Mouse (Mus musculus): ENCODE results near the gene Dnm1. TPM values are rescaled to one million over a fixed set of nuclear protein-coding genes. Genes with fewer than 3 reads are reported as not detected.
A peak's percentile ranks its signal among the peaks of the same experiment; 100 is the strongest.

Gene Dnm1
- polyA plus RNA-seq, 1 experiment from 2014 or later = 19.4 TPM

- 67% methylated on average over 14 of the region's 14 CpGs for WGBS
- Histone ChIP-seq H3K36me3 (replicated peaks) (no peaks in the 10 kb centered on the region), H3K27me3 (0 out of 2 replicates have a peak, but pooled peaks cover 2% of the 10 kb centered on the region), H3K27ac (no peak overlapping the region), H3K4me1 (peaks cover 8% of the 10 kb centered on the region), H3K9me3 (no peaks in the 10 kb centered on the region), H3K4me2 (no peak overlapping the region), H3K9ac (no peak overlapping the region), H3K4me3 (replicated peaks) (no peak overlapping the region)
- no peak for ATAC-seq (ENCODE audit: low FRiP score)
Observed at GRCm38 (mm10) chr2:32344598-32345321, 8.4 kb downstream of the Dnm1 start.

GRCm38 (mm10) chr2:32344056-32344455, 9.1 kb downstream of the Dnm1 start:
- no peaks in the 10 kb centered on the region for H3K36me3 ChIP-seq (replicated peaks)
- peaks cover 8% of the 10 kb centered on the region for H3K4me1 ChIP-seq
- H3K27ac ChIP-seq = peak overlapping the region; percentile 20; the same call in 1 of the 2 replicates
- no peaks in the 10 kb centered on the region for H3K27me3 ChIP-seq
- H3K4me2 ChIP-seq = no peak overlapping the region
- no peaks in the 10 kb centered on the region for H3K9me3 ChIP-seq
- H3K9ac ChIP-seq = no peak overlapping the region
- no peak overlapping the region for H3K4me3 ChIP-seq (replicated peaks)
- ATAC-seq (ENCODE audit: low FRiP score) = no peak
- 76% methylated on average over 10 of the region's 10 CpGs for WGBS

DNA sequence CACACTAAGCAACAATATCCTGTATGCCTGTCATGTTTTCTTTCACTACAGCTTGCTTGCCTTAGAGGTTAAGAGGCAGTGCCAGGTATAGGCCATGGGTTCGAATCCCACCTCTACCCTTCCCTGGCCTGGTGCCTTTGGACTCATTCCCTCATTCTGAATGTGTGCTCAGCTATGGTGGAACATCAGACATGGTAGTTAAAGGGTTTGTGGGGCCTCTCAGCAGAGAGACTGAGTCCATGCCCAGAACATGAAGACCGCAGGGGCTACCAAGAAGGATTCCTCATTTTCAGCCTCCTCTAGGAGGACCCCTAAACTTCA, 9.8 kb downstream of the Dnm1 start:
- no peaks in the 10 kb centered on the region for H3K27me3 ChIP-seq
- H3K4me1 ChIP-seq = peaks cover 8% of the 10 kb centered on the region
- peak overlapping the region; percentile 20; the same call in 1 of the 2 replicates for H3K27ac ChIP-seq
- WGBS = 90% methylated on average over 2 of the region's 2 CpGs
- H3K4me3 ChIP-seq (replicated peaks) = no peak overlapping the region
- ATAC-seq (ENCODE audit: low FRiP score) = no peak
- H3K9ac ChIP-seq = no peak overlapping the region
- no peaks in the 10 kb centered on the region for H3K36me3 ChIP-seq (replicated peaks)
- H3K9me3 ChIP-seq = no peaks in the 10 kb centered on the region
- no peak overlapping the region for H3K4me2 ChIP-seq

DNA sequence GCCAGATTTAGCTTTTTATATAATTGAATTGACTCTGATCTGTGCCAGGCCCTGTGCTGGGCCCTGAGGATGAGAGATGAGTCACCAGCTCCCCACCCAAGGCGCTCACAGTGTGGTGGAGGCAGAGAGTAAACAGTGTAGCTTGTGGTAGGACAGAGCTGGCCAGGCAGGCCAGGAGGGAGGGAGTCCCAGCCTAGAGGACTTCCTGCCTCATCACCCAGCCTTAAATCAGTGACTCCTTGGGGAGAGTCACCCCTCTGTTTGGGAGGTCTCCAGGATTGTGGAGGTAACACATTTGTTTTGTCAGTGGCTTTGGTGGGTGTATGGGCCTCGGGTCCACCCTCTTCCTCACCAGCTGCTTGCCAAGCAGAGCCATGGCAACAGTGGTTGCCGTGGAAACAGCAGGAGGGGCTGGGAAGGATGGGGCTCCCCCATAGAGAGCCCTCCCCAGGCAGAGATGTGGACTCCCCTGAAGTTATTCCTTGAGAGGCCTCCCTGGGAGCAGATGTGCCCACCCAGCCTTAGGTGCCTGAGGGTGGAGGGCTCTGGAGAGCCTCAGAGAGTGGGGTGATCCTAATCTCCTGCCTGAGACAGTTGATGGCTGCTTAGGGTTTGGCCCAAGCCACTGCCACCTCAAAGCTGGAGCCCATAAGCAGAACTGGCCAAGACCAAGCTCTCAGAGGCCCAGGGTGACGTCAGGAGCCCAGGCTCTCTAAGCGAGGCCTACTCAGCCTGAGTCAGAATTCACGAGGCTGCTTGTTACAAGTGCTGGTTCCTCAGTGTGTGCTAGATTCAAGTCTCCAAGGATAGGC, 10.4 kb downstream of the Dnm1 start:
- peak overlapping the region; percentile 50 for H3K27ac ChIP-seq
- H3K4me2 ChIP-seq = no peak overlapping the region
- WGBS = 78% methylated on average over 6 of the region's 6 CpGs
- H3K9me3 ChIP-seq = no peaks in the 10 kb centered on the region
- H3K27me3 ChIP-seq = no peaks in the 10 kb centered on the region
- H3K9ac ChIP-seq = no peak overlapping the region
- H3K36me3 ChIP-seq (replicated peaks) = no peaks in the 10 kb centered on the region
- no peak for ATAC-seq (ENCODE audit: low FRiP score)
- peaks cover 8% of the 10 kb centered on the region for H3K4me1 ChIP-seq
- H3K4me3 ChIP-seq (replicated peaks) = no peak overlapping the region

DNA sequence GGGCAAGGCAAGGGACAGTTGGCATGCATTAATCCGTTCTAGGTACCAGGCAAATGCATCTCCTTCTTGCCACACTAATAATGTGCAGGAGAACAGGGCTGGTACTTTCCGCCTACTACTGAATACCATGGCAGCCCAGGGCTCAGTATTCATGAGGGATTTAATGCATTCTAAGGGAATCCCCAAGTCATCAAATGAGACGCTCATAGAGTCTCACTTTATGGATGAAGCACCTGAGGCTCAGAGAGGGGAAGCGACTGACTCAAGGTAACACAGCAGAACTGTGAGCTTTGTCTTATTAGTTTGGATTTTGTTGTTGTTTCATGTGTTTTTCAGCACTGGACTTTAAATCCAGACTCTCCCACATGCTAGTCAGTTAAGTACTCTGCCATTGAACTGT, 11.1 kb downstream of the Dnm1 start:
- no peak overlapping the region for H3K27ac ChIP-seq
- WGBS = 88% methylated on average over 4 of the region's 4 CpGs

DNA sequence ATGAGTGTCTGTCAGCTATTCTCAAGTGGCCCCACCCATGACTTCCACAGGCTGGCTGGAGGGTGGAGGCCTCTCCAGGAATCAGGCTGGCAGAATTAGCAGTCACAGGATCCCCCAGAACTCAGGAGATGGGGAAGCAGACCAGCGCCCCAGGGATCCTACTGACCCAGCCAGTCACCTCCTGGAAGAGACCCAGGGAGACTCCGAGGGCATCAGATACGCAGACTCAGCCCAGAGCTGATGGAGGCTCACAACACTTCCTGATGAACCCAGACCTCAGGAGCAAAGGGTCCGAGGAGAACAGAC, 11.6 kb downstream of the Dnm1 start:
- Histone ChIP-seq H3K27me3 (no peaks in the 10 kb centered on the region; the same call in 1 of the 2 replicates), H3K9me3 (no peaks in the 10 kb centered on the region), H3K27ac (no peak overlapping the region), H3K4me1 (peaks cover 8% of the 10 kb centered on the region), H3K36me3 (replicated peaks) (no peaks in the 10 kb centered on the region), H3K4me3 (replicated peaks) (no peak overlapping the region), H3K9ac (no peak overlapping the region), H3K4me2 (no peak overlapping the region)
- ATAC-seq (ENCODE audit: low FRiP score) = no peak
- 82% methylated on average over 4 of the region's 4 CpGs for WGBS

More for the DNA sequence above, 11.1 kb downstream of the Dnm1 start:
- Histone ChIP-seq H3K4me2 (no peak overlapping the region), H3K27me3 (no peaks in the 10 kb centered on the region), H3K36me3 (replicated peaks) (no peaks in the 10 kb centered on the region), H3K9me3 (no peaks in the 10 kb centered on the region), H3K4me3 (replicated peaks) (no peak overlapping the region), H3K4me1 (peaks cover 8% of the 10 kb centered on the region), H3K9ac (no peak overlapping the region)
- no peak for ATAC-seq (ENCODE audit: low FRiP score)

- 87% methylated on average over 13 of the region's 13 CpGs for WGBS
- no peaks in the 10 kb centered on the region for H3K9me3 ChIP-seq
- no peak overlapping the region for H3K9ac ChIP-seq
- no peak overlapping the region for H3K27ac ChIP-seq
- H3K4me3 ChIP-seq (replicated peaks) = no peak overlapping the region
- peaks cover 8% of the 10 kb centered on the region for H3K4me1 ChIP-seq
- no peak for ATAC-seq (ENCODE audit: low FRiP score)
- H3K4me2 ChIP-seq = no peak overlapping the region
- peaks cover 5% of the 10 kb centered on the region; the same call in 1 of the 2 replicates for H3K36me3 ChIP-seq (replicated peaks)
- H3K27me3 ChIP-seq = no peaks in the 10 kb centered on the region; the same call in 1 of the 2 replicates
Observed at GRCm38 (mm10) chr2:32340836-32341633, 12.1 kb downstream of the Dnm1 start.

DNA sequence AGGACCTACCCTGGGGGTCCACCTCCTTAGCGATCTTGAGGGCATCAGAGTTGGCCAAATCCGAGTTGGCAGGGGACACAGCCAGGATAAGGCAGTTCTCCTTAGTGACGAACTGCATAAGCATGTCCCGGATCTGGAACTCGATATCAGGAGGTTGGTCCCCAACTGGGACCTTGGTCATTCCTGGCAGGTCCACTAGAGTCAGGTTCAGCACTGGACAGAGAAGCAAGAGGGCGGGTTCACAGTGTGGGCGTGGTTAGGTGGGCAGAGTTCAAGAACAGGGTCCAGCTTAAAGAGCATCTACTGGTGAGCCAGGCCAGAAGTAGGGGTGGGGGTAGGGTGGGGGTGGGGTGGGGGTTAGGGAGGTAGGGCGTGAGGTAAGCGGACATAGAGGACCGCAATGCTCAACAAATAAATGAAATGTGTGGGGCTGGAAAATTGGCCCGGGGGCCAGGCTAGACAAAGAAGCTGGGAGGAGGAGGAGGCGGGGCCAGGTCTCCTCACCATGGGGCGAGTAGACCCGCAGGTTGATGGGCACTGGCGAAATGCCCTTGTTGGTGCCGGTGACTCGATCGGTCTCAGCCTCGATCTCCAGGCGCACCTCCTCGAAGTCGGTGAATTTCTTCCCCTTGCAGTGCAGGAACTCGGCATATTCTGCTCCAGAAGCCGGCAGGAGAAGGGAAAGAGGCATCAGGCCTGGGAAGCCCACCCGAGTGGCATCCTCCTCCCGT, 13.1 kb downstream of the Dnm1 start:
- no peaks in the 10 kb centered on the region; the same call in 1 of the 2 replicates for H3K27me3 ChIP-seq
- WGBS = 40% methylated on average over 26 of the region's 26 CpGs
- H3K9me3 ChIP-seq = no peaks in the 10 kb centered on the region
- no peak overlapping the region for H3K9ac ChIP-seq
- H3K27ac ChIP-seq = no peak overlapping the region
- peaks cover 9% of the 10 kb centered on the region; the same call in 1 of the 2 replicates for H3K36me3 ChIP-seq (replicated peaks)
- no peak overlapping the region for H3K4me3 ChIP-seq (replicated peaks)
- no peak for ATAC-seq (ENCODE audit: low FRiP score)
- peaks cover 8% of the 10 kb centered on the region for H3K4me1 ChIP-seq
- no peak overlapping the region for H3K4me2 ChIP-seq

- Histone ChIP-seq H3K4me1 (no peaks in the 10 kb centered on the region; the same call in 1 of the 2 replicates), H3K9ac (no peak overlapping the region), H3K27ac (no peak overlapping the region), H3K36me3 (replicated peaks) (peaks cover 9% of the 10 kb centered on the region; the same call in 1 of the 2 replicates), H3K9me3 (no peaks in the 10 kb centered on the region), H3K4me3 (replicated peaks) (no peak overlapping the region), H3K4me2 (no peak overlapping the region), H3K27me3 (no peaks in the 10 kb centered on the region; the same call in 1 of the 2 replicates)
- 53% methylated on average over 15 of the region's 15 CpGs for WGBS
- no peak for ATAC-seq (ENCODE audit: low FRiP score)
Observed at GRCm38 (mm10) chr2:32335888-32336287, 17.2 kb downstream of the Dnm1 start.

DNA sequence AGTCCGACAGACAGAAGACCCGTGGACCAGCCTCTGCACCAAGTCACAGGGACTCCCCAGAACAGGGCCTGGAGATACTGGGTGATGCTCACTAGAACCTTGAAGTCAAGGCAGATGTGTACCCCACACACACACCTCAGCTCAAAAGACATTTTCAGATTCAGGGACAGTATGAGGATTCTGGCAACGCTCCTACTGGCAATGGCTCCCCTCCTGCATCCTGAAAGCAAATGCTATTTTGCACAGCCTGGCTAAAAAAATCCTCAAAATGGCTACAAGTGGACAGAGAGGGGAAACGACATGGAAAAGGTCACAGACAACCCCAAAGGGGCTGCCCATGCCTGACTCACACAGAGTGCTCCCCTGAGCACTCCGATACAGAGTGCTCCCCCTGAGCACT, 21.0 kb downstream of the Dnm1 start:
- WGBS = 90% methylated on average over 5 of the region's 5 CpGs
- Histone ChIP-seq H3K4me2 (no peak overlapping the region), H3K27me3 (no peaks in the 10 kb centered on the region; the same call in 1 of the 2 replicates), H3K4me1 (0 out of 2 replicates have a peak, but pooled peaks cover 8% of the 10 kb centered on the region), H3K4me3 (replicated peaks) (no peak overlapping the region), H3K27ac (no peak overlapping the region), H3K9ac (no peak overlapping the region), H3K36me3 (replicated peaks) (peaks cover 9% of the 10 kb centered on the region; the same call in 1 of the 2 replicates), H3K9me3 (no peaks in the 10 kb centered on the region)
- ATAC-seq (ENCODE audit: low FRiP score) = no peak

DNA sequence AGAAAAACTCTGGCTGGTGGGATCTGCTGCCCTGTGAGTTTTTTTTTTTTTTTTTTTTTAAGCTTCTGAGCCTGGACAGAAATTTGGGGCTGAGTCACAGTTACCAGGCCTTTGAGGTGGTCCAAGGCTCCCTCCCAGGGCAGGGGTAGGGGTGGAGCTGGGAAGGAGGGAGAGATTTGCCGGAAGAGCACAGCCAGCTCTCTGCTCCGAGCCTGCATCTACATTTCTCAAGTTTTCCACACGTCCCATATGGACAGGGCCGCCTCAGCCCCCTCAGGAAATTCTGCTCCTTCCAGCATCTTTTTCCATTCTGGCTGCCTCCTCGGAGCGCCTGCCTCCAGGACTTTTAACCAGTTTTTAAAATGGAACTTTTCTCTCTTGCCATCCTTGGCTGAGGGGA, 23.6 kb downstream of the Dnm1 start:
- H3K4me1 ChIP-seq = 0 out of 2 replicates have a peak, but pooled peaks cover 8% of the 10 kb centered on the region
- H3K9me3 ChIP-seq = no peaks in the 10 kb centered on the region
- no peak overlapping the region for H3K9ac ChIP-seq
- ATAC-seq (ENCODE audit: low FRiP score) = no peak
- no peak overlapping the region for H3K27ac ChIP-seq
- WGBS = 58% methylated on average over 6 of the region's 6 CpGs
- H3K4me3 ChIP-seq (replicated peaks) = no peak overlapping the region
- no peaks in the 10 kb centered on the region; the same call in 1 of the 2 replicates for H3K27me3 ChIP-seq
- H3K4me2 ChIP-seq = no peak overlapping the region
- no peaks in the 10 kb centered on the region for H3K36me3 ChIP-seq (replicated peaks)
